Mouse (Mus musculus) thymus, adult 2 months (tissue): ENCODE results near the gene Pim3.

Source experiments
- CTCF ChIP-seq: fragments of 200-500 bp; IDR thresholded peaks from 2 replicates; pipeline ENCODE4 v1.5.1; 2012; ENCODE audit warnings: mild to moderate bottlenecking, control low read depth, low read length, moderate library complexity, borderline replicate concordance; ENCODE audit not compliant: control insufficient read depth, poor library complexity, insufficient read depth; ENCODE audit errors: extremely low read depth
- POLR2A ChIP-seq: fragments of 200-500 bp; IDR thresholded peaks from 2 replicates; pipeline ENCODE4 v1.6.1; 2012; ENCODE audit warnings: mild to moderate bottlenecking, low read length, control low read depth, moderate library complexity; ENCODE audit not compliant: control insufficient read depth, poor library complexity, insufficient read depth; ENCODE audit errors: extremely low read depth

DNA sequence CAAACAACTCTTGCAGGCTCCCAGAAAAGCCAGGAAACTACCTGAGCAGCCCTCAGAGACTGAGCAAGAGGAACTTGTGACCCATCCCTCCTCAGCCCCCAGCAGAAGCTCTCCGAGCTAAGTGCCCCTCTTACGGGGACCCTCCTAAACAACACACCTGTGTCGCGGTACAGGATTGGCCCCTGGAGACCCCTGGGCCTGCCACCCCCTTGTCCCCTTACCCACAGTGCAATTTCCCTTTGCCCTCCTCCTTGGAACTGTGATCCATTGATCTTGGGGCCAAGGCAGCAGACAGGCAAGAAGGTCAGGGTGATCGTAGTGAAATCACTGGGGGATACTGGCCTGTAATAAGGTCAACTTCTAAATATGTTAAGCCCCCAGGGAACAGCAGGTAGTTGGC lies 25.4 kb upstream of the Pim3 start:
- no peak for TF ChIP-seq POLR2A
- no peak for TF ChIP-seq CTCF
